Mouse (Mus musculus) cerebellum, adult 9-11 months (tissue): ENCODE results near the gene Olfr1158.
"Not testable (repeated sequence)": the region's sequence is repeated elsewhere in the genome, so short reads cannot be mapped to it uniquely, and the experiment has no call there.

Experiments
- DNase-seq: peaks from one replicate; pipeline ENCODE4 v3.0.0; 2022

Olfr1158 gene

GRCm38 (mm10) chr2:87989813-87990212, at the start of gene Olfr1158:
Gene Olfr1158 (plus strand): TSS chr2:87990113.
- DNase-seq, result no peak

- no peak for DNase-seq
These were observed 44.9 kb upstream of the Olfr1158 start, which contains the start of gene Olfr1155 for GRCm38 (mm10) chr2:87945037-87945436. Gene Olfr1155 (minus strand): TSS chr2:87945137.

GRCm38 (mm10) chr2:87953000-87953399, 36.9 kb upstream of the Olfr1158 start, which contains the start of gene Olfr1156:
Gene Olfr1156 (minus strand): TSS chr2:87953100.
- no peak for DNase-seq

- DNase-seq, result no peak
These were observed 21.7 kb upstream of the Olfr1158 start, which contains the start of gene Olfr1157 for GRCm38 (mm10) chr2:87968199-87968598. Gene Olfr1157 (minus strand): TSS chr2:87968299.

GRCm38 (mm10) chr2:87974563-87974962, 15.3 kb upstream of the Olfr1158 start, which contains the start of gene Olfr74:
Gene Olfr74 (minus strand): TSS chr2:87974663.
- DNase-seq, result no peak

GRCm38 (mm10) chr2:88007515-88008318, 17.8 kb downstream of the Olfr1158 start, which contains the start of gene Olfr1160:
Gene Olfr1160 (minus strand): TSS chr2:88008268.
- no peak for DNase-seq

- DNase-seq, result not testable (repeated sequence)
These were observed 32.6 kb downstream of the Olfr1158 start, which contains the start of gene Olfr1161 for GRCm38 (mm10) chr2:88022474-88022873. Gene Olfr1161 (plus strand): TSS chr2:88022774.

- no peak for DNase-seq
These were observed 47.7 kb downstream of the Olfr1158 start, which contains the start of gene Olfr73 for GRCm38 (mm10) chr2:88037599-88037998. Gene Olfr73 (minus strand): TSS chr2:88037699.
